Mouse (Mus musculus): ENCODE measurements at regions not wholly inside any gene's neighbourhood (a gene's known extent, or its start where the extent isn't known, plus 50 kb on each side); places are given as distances from the start of the nearest gene placed in this dataset.

- TF ChIP-seq POLR2A (IDR thresholded peaks at IDR 0.05; ENCODE audit: extremely low read depth, insufficient read depth, low read length) (no peak), CTCF (IDR thresholded peaks at IDR 0.05; ENCODE audit: extremely low read depth, insufficient read depth, low read length) (no peak)
Observed at GRCm38 (mm10) chr5:47299602-47300001, 683.3 kb upstream of the Slit2 start.

Data from cortical plate, adult 2 months (tissue).